Mouse (Mus musculus) MEL (cell line): Measurements from ENCODE around the gene Ccdc180. TPM values are rescaled to one million over a fixed set of nuclear protein-coding genes. Genes with fewer than 3 reads are reported as not detected.

ENCODE experiments used
- DNase-seq: peaks from one replicate; pipeline ENCODE4 v3.0.0; 2011; ENCODE audit warnings: low read depth, low spot score
- H3K27ac ChIP-seq: 2 replicates; pipeline ENCODE4 v1.5.1; 2012; ENCODE audit warnings: low read depth, mild to moderate bottlenecking, control low read depth, low read length, moderate library complexity; ENCODE audit not compliant: control insufficient read depth
- H3K27me3 ChIP-seq, 2 experiments: fragments of 150-350 bp in 1 of 2; sonication (generic) in 1 of 2; 2 replicates each; pipeline ENCODE4 v1.6.1; 2012; ENCODE audit warnings: low read length in 2 of 2, mild to moderate bottlenecking in 2 of 2, improper control_type of control experiment in 1 of 2, moderate library complexity in 1 of 2; ENCODE audit not compliant: insufficient read depth in 2 of 2, control insufficient read depth in 1 of 2
- H3K36me3 ChIP-seq, 2 experiments: 2 replicates each; pipeline ENCODE4 v1.6.1; 2012 to 2014; ENCODE audit warnings: low read length in 2 of 2, improper control_type of control experiment in 1 of 2, inconsistent platforms in 1 of 2, mild to moderate bottlenecking in 1 of 2; ENCODE audit not compliant: insufficient read depth in 2 of 2, control insufficient read depth in 1 of 2
- H3K4me1 ChIP-seq, 2 experiments: fragments of 150-350 bp in 1 of 2; sonication (generic) in 1 of 2; 2 replicates each; pipeline ENCODE4 v1.6.1; 2012; ENCODE audit warnings: low read length in 2 of 2, improper control_type of control experiment in 1 of 2, mild to moderate bottlenecking in 1 of 2; ENCODE audit not compliant: insufficient read depth in 2 of 2, control insufficient read depth in 1 of 2
- H3K4me3 ChIP-seq, 2 experiments: fragments of 150-350 bp in 1 of 2; sonication (generic) in 1 of 2; 2 replicates each; pipeline ENCODE4 v1.5.1; 2012; ENCODE audit warnings: low read depth in 2 of 2, low read length in 2 of 2, mild to moderate bottlenecking in 2 of 2, moderate library complexity in 2 of 2, control low read depth in 1 of 2, improper control_type of control experiment in 1 of 2; ENCODE audit not compliant: control insufficient read depth in 1 of 2, insufficient read depth in 1 of 2
- H3K79me2 ChIP-seq: 2 replicates; pipeline ENCODE4 v1.6.1; 2012; ENCODE audit warnings: mild to moderate bottlenecking, low read length, moderate library complexity; ENCODE audit not compliant: control insufficient read depth, poor library complexity, insufficient read depth
- H3K9ac ChIP-seq: 2 replicates; pipeline ENCODE4 v1.6.1; 2012; ENCODE audit warnings: low read depth, mild to moderate bottlenecking, control low read depth, low read length, moderate library complexity; ENCODE audit not compliant: control insufficient read depth, poor library complexity, severe bottlenecking
- H3K9me3 ChIP-seq: fragments of 150-350 bp; sonication (generic); replicated peaks from 2 replicates; pipeline ENCODE4 v1.6.1; 2012; ENCODE audit warnings: mild to moderate bottlenecking, low read length, improper control_type of control experiment, moderate library complexity; ENCODE audit not compliant: insufficient read depth
- BHLHE40 ChIP-seq: IDR thresholded peaks from 2 replicates; pipeline ENCODE4 v1.6.1; 2012; ENCODE audit warnings: low read depth, mild to moderate bottlenecking, inconsistent platforms, low read length, improper control_type of control experiment, borderline replicate concordance
- CHD1 ChIP-seq: IDR thresholded peaks from 2 replicates; pipeline ENCODE4 v1.6.1; 2012; ENCODE audit warnings: low read depth, mild to moderate bottlenecking, inconsistent platforms, low read length, improper control_type of control experiment
- CHD2 ChIP-seq: IDR thresholded peaks from 2 replicates; pipeline ENCODE4 v1.6.1; 2011; ENCODE audit warnings: low read length, improper control_type of control experiment
- CTCF ChIP-seq, 3 experiments: IDR thresholded peaks in 2 of 3; conservative IDR thresholded peaks in 1 of 3; 2 replicates each; pipeline ENCODE4 v1.5.1; 2011 to 2012; ENCODE audit warnings: low read length in 3 of 3, low read depth in 2 of 3, mild to moderate bottlenecking in 2 of 3, improper control_type of control experiment in 1 of 3, inconsistent platforms in 1 of 3, mixed read lengths in 1 of 3, moderate library complexity in 1 of 3; ENCODE audit not compliant: control insufficient read depth in 1 of 3, insufficient read depth in 1 of 3, poor library complexity in 1 of 3, severe bottlenecking in 1 of 3
- ETS1 ChIP-seq: IDR thresholded peaks from 2 replicates; pipeline ENCODE4 v1.6.1; 2012; ENCODE audit warnings: low read depth, mild to moderate bottlenecking, inconsistent platforms, low read length, improper control_type of control experiment, moderate library complexity
- GABPA ChIP-seq: IDR thresholded peaks from 2 replicates; pipeline ENCODE4 v1.6.1; 2012; ENCODE audit warnings: low read depth, mild to moderate bottlenecking, inconsistent platforms, low read length, improper control_type of control experiment, moderate library complexity
- GATA1 ChIP-seq: IDR thresholded peaks from 2 replicates; pipeline ENCODE4 v1.6.1; 2011; ENCODE audit warnings: low read depth, low read length, improper control_type of control experiment
- HCFC1 ChIP-seq: IDR thresholded peaks from 2 replicates; pipeline ENCODE4 v1.6.1; 2012; ENCODE audit warnings: low read depth, mild to moderate bottlenecking, inconsistent platforms, low read length, improper control_type of control experiment, moderate library complexity
- JUND ChIP-seq: IDR thresholded peaks from 2 replicates; pipeline ENCODE4 v1.6.1; 2011; ENCODE audit warnings: low read depth, mild to moderate bottlenecking, improper control_type of control experiment, low read length
- MAFK ChIP-seq: IDR thresholded peaks from 2 replicates; pipeline ENCODE4 v1.6.1; 2011; ENCODE audit warnings: low read depth, mild to moderate bottlenecking, low read length, improper control_type of control experiment, borderline replicate concordance
- MAX ChIP-seq: IDR thresholded peaks from 2 replicates; pipeline ENCODE4 v1.6.1; 2011; ENCODE audit warnings: low read length, improper control_type of control experiment
- MAZ ChIP-seq: IDR thresholded peaks from 2 replicates; pipeline ENCODE4 v1.6.1; 2012; ENCODE audit warnings: low read depth, mild to moderate bottlenecking, inconsistent platforms, low read length, improper control_type of control experiment
- MEF2A ChIP-seq: IDR thresholded peaks from 2 replicates; pipeline ENCODE4 v1.6.1; 2014; ENCODE audit warnings: low read depth, mild to moderate bottlenecking, inconsistent platforms, low read length, improper control_type of control experiment; ENCODE audit not compliant: poor library complexity, insufficient replicate concordance, severe bottlenecking; ENCODE audit errors: extremely low read depth
- MXI1 ChIP-seq: IDR thresholded peaks from 2 replicates; pipeline ENCODE4 v1.6.1; 2011; ENCODE audit warnings: mild to moderate bottlenecking, low read depth, low read length, improper control_type of control experiment
- MYB ChIP-seq: IDR thresholded peaks from 2 replicates; pipeline ENCODE4 v1.6.1; 2011; ENCODE audit warnings: mild to moderate bottlenecking, low read depth, low read length, improper control_type of control experiment
- NRF1 ChIP-seq: IDR thresholded peaks from 2 replicates; pipeline ENCODE4 v1.6.1; 2014; ENCODE audit warnings: low read depth, mild to moderate bottlenecking, inconsistent platforms, low read length, improper control_type of control experiment, moderate library complexity; ENCODE audit not compliant: poor library complexity, insufficient read depth, severe bottlenecking
- RAD21 ChIP-seq: IDR thresholded peaks from 2 replicates; pipeline ENCODE4 v1.6.1; 2011; ENCODE audit warnings: mild to moderate bottlenecking, low read depth, low read length, improper control_type of control experiment
- SIN3A ChIP-seq: IDR thresholded peaks from 2 replicates; pipeline ENCODE4 v1.6.1; 2012; ENCODE audit warnings: low read length, improper control_type of control experiment, inconsistent platforms
- SMC3 ChIP-seq: IDR thresholded peaks from 2 replicates; pipeline ENCODE4 v1.6.1; 2011; ENCODE audit warnings: low read depth, low read length, improper control_type of control experiment
- TAL1 ChIP-seq: IDR thresholded peaks from 2 replicates; pipeline ENCODE4 v1.6.1; 2012; ENCODE audit warnings: mild to moderate bottlenecking, inconsistent platforms, low read length, moderate library complexity, mixed read lengths
- TCF12 ChIP-seq: IDR thresholded peaks from 2 replicates; pipeline ENCODE4 v1.6.1; 2014; ENCODE audit warnings: low read depth, mild to moderate bottlenecking, inconsistent platforms, low read length, improper control_type of control experiment, moderate library complexity
- UBTF ChIP-seq: IDR thresholded peaks from 2 replicates; pipeline ENCODE4 v1.6.1; 2012; ENCODE audit warnings: low read depth, mild to moderate bottlenecking, inconsistent platforms, low read length, improper control_type of control experiment, moderate library complexity, borderline replicate concordance; ENCODE audit not compliant: insufficient read depth
- ZC3H11A ChIP-seq: IDR thresholded peaks from 2 replicates; pipeline ENCODE4 v1.6.1; 2012; ENCODE audit warnings: low read depth, mild to moderate bottlenecking, inconsistent platforms, low read length, improper control_type of control experiment
- ZNF384 ChIP-seq: IDR thresholded peaks from 2 replicates; pipeline ENCODE4 v1.6.1; 2012; ENCODE audit warnings: low read depth, mild to moderate bottlenecking, inconsistent platforms, low read length, improper control_type of control experiment
- polyA plus RNA-seq, 2 experiments: library from polyadenylated mRNA; stranded (reverse) in 1 of 2; unstranded in 1 of 2; fragments of >175 nt in 1 of 2; fragments of >200 nt in 1 of 2; gene quantifications; 2 replicates each; pipeline versions ENCODE4 v1.2.1 to v1.2.4; 2012; ENCODE audit warnings: low replicate concordance in 2 of 2, low read depth in 1 of 2; ENCODE audit not compliant: insufficient read length in 2 of 2, insufficient read depth in 1 of 2, missing spikeins in 1 of 2
- total RNA-seq: library from RNA; depleted of rRNA; stranded (reverse); fragments of 300-350 nt; gene quantifications from 2 replicates; pipeline ENCODE4 v1.2.3, GENCODE M21; 2012

The Ccdc180 gene
- total and polyA plus RNA-seq, 3 experiments, result 0.08 to 0.31 TPM; not detected in 1

- no peak overlapping the region for H3K4me3 ChIP-seq
- no peaks in the 10 kb centered on the region for H3K36me3 ChIP-seq
- H3K9ac ChIP-seq, result no peak overlapping the region
- DNase-seq, result peak; percentile 66
- no peaks in the 10 kb centered on the region for H3K79me2 ChIP-seq
- no peaks in the 10 kb centered on the region for H3K4me1 ChIP-seq
- TF ChIP-seq HCFC1 (no peak), SIN3A (0 out of 2 replicates have a peak, but pooled peaks have one; percentile 26), CTCF (IDR thresholded peaks at IDR 0.05 in 2 of 3, conservative IDR thresholded peaks at IDR 0.05 in 1 of 3; ENCODE audit: control insufficient read depth in 1 of 3, insufficient read depth in 1 of 3, low read depth in 2 of 3, low read length in 3 of 3, poor library complexity in 1 of 3, severe bottlenecking in 1 of 3) (peak; percentile 71 to 85 (median 82)), UBTF (no peak), ZC3H11A (peak; percentile 18; the same call in 1 of the 2 replicates), SMC3 (peak; percentile 87), MAX (no peak), GATA1 (no peak), GABPA (no peak), ETS1 (no peak), RAD21 (peak; percentile 46), MXI1 (peak; percentile 42; the same call in 1 of the 2 replicates), MYB (no peak)
- H3K9me3 ChIP-seq, result no peaks in the 10 kb centered on the region
- peaks cover 2 to 9% of the 10 kb centered on the region in 2 experiments; a peak in 3 of 4 replicates for H3K27me3 ChIP-seq
- no peak overlapping the region for H3K27ac ChIP-seq
These were observed 45.7 kb upstream of the Ccdc180 start for GRCm38 (mm10) chr4:45844355-45844754.

- no peaks in the 10 kb centered on the region for H3K4me1 ChIP-seq
- no peaks in the 10 kb centered on the region for H3K79me2 ChIP-seq
- TF ChIP-seq NRF1 (no peak), TCF12 (no peak), CHD2 (no peak), CHD1 (no peak), MAZ (no peak), UBTF (no peak), BHLHE40 (no peak), MXI1 (no peak), TAL1 (no peak), JUND (no peak), CTCF (IDR thresholded peaks at IDR 0.05 in 2 of 3, conservative IDR thresholded peaks at IDR 0.05 in 1 of 3; ENCODE audit: control insufficient read depth in 1 of 3, insufficient read depth in 1 of 3, low read depth in 2 of 3, low read length in 3 of 3, poor library complexity in 1 of 3, severe bottlenecking in 1 of 3) (no peak), MAFK (no peak), ZNF384 (no peak), MEF2A (no peak)
- no peaks in the 10 kb centered on the region for H3K36me3 ChIP-seq
- H3K27ac ChIP-seq, result no peak overlapping the region
- H3K9me3 ChIP-seq, result no peaks in the 10 kb centered on the region
- H3K4me3 ChIP-seq, result no peak overlapping the region
- H3K27me3 ChIP-seq, result peaks cover 2 to 10% of the 10 kb centered on the region in 2 experiments; a peak in 3 of 4 replicates
- no peak overlapping the region for H3K9ac ChIP-seq
- no peak for DNase-seq
These were observed 43.8 kb upstream of the Ccdc180 start for GRCm38 (mm10) chr4:45846263-45846662.
